Mouse (Mus musculus): Measurements from ENCODE around the gene Nfkbiz. TPM values are rescaled to one million over a fixed set of nuclear protein-coding genes. Genes with fewer than 3 reads are reported as not detected.
"Not testable (repeated sequence)": the region's sequence is repeated elsewhere in the genome, so short reads cannot be mapped to it uniquely, and the experiment has no call there.

Nfkbiz gene
- polyA plus RNA-seq, 1 experiment from 2014 or later: 3.1 TPM

GRCm38 (mm10) chr16:55843919-55844318 lies 5.2 kb upstream of the Nfkbiz start:
- ATAC-seq (ENCODE audit: insufficient number of reproducible peaks, insufficient read depth, low FRiP score, low read depth): no peak
- Histone ChIP-seq H3K4me3 (ENCODE audit: control insufficient read depth in 1 of 2, insufficient read depth in 1 of 2, low read depth in 1 of 2, low read length in 2 of 2) (no peak overlapping the region), H3K9ac (ENCODE audit: low read length) (no peak overlapping the region), H3K4me2 (ENCODE audit: low read length) (no peak overlapping the region), H3K27me3 (ENCODE audit: control insufficient read depth, insufficient read depth, low read length) (no peaks in the 10 kb centered on the region), H3K27ac (replicated peaks in 1 of 2; ENCODE audit: control insufficient read depth in 1 of 2, insufficient read depth in 1 of 2, low read depth in 2 of 2, low read length in 2 of 2) (no peak overlapping the region), H3K36me3 (ENCODE audit: control insufficient read depth, insufficient read depth, low read length) (0 out of 2 replicates have a peak, but pooled peaks cover 5% of the 10 kb centered on the region), H3K9me3 (ENCODE audit: control insufficient read depth, low read length) (no peaks in the 10 kb centered on the region), H3K4me1 (ENCODE audit: control insufficient read depth in 2 of 2, insufficient read depth in 2 of 2, low read length in 2 of 2) (no peaks in the 10 kb centered on the region; a peak in 1 of 4 replicates)
- 89% methylated on average over 12 of the region's 12 CpGs for WGBS

GRCm38 (mm10) chr16:55843134-55843533 lies 4.4 kb upstream of the Nfkbiz start:
- no peak overlapping the region for H3K9ac ChIP-seq (ENCODE audit: low read length)
- no peaks in the 10 kb centered on the region for H3K9me3 ChIP-seq (ENCODE audit: control insufficient read depth, low read length)
- 83% methylated on average over 5 of the region's 5 CpGs for whole genome bisulfite sequencing
- no peak for ATAC-seq (ENCODE audit: insufficient number of reproducible peaks, insufficient read depth, low FRiP score, low read depth)
- no peak overlapping the region for H3K27ac ChIP-seq (replicated peaks in 1 of 2; ENCODE audit: control insufficient read depth in 1 of 2, insufficient read depth in 1 of 2, low read depth in 2 of 2, low read length in 2 of 2)
- H3K4me1 ChIP-seq (ENCODE audit: control insufficient read depth in 2 of 2, insufficient read depth in 2 of 2, low read length in 2 of 2): peaks cover 0 to under 1% of the 10 kb centered on the region in 2 experiments; a peak in 2 of 4 replicates
- H3K36me3 ChIP-seq (ENCODE audit: control insufficient read depth, insufficient read depth, low read length): 0 out of 2 replicates have a peak, but pooled peaks cover 5% of the 10 kb centered on the region
- no peak overlapping the region for H3K4me2 ChIP-seq (ENCODE audit: low read length)
- H3K27me3 ChIP-seq (ENCODE audit: control insufficient read depth, insufficient read depth, low read length): no peaks in the 10 kb centered on the region
- H3K4me3 ChIP-seq (ENCODE audit: control insufficient read depth in 1 of 2, insufficient read depth in 1 of 2, low read depth in 1 of 2, low read length in 2 of 2): no peak overlapping the region

GRCm38 (mm10) chr16:55841506-55841905 lies 2.8 kb upstream of the Nfkbiz start:
- Histone ChIP-seq H3K36me3 (ENCODE audit: control insufficient read depth, insufficient read depth, low read length) (0 out of 2 replicates have a peak, but pooled peaks cover 5% of the 10 kb centered on the region), H3K4me2 (ENCODE audit: low read length) (no peak overlapping the region), H3K27me3 (ENCODE audit: control insufficient read depth, insufficient read depth, low read length) (no peaks in the 10 kb centered on the region), H3K27ac (replicated peaks in 1 of 2; ENCODE audit: control insufficient read depth in 1 of 2, insufficient read depth in 1 of 2, low read depth in 2 of 2, low read length in 2 of 2) (no peak overlapping the region), H3K4me3 (ENCODE audit: control insufficient read depth in 1 of 2, insufficient read depth in 1 of 2, low read depth in 1 of 2, low read length in 2 of 2) (no peak overlapping the region), H3K4me1 (ENCODE audit: control insufficient read depth in 2 of 2, insufficient read depth in 2 of 2, low read length in 2 of 2) (peaks cover 2 to 3% of the 10 kb centered on the region in 2 experiments; a peak in 3 of 4 replicates), H3K9me3 (ENCODE audit: control insufficient read depth, low read length) (no peaks in the 10 kb centered on the region), H3K9ac (ENCODE audit: low read length) (no peak overlapping the region)
- no peak for ATAC-seq (ENCODE audit: insufficient number of reproducible peaks, insufficient read depth, low FRiP score, low read depth)
- WGBS: 87% methylated on average over 6 of the region's 6 CpGs

DNA sequence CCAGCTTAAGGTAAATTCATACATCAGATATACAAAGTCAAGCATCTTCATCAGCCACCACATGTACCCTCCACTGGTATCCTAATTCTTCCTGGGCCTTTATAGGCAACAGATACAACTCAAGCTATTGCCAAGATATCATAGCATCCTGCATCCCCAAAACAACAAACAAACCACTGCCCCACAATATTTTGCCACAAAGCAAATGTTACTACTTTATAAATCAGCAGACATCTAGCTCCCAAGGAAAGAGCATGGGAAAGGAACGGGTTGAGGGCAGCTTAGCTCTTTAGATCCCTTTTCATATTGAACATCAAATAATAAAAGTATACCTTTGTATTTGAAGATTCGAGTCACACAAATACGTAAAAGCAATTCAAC lies 580 bp downstream of the Nfkbiz start:
- peak overlapping the region; percentile 78 for H3K9ac ChIP-seq (ENCODE audit: low read length)
- peak overlapping the region; percentile 90 to 95; a peak in 3 of 4 replicates for H3K27ac ChIP-seq (replicated peaks in 1 of 2; ENCODE audit: control insufficient read depth in 1 of 2, insufficient read depth in 1 of 2, low read depth in 2 of 2, low read length in 2 of 2)
- H3K4me2 ChIP-seq (ENCODE audit: low read length): peak overlapping the region; percentile 81
- WGBS: 12% methylated on average over 3 of the region's 3 CpGs
- no peaks in the 10 kb centered on the region for H3K27me3 ChIP-seq (ENCODE audit: control insufficient read depth, insufficient read depth, low read length)
- H3K9me3 ChIP-seq (ENCODE audit: control insufficient read depth, low read length): no peaks in the 10 kb centered on the region
- no peak for ATAC-seq (ENCODE audit: insufficient number of reproducible peaks, insufficient read depth, low FRiP score, low read depth)
- peaks cover 2 to 3% of the 10 kb centered on the region in 2 experiments; a peak in 3 of 4 replicates for H3K4me1 ChIP-seq (ENCODE audit: control insufficient read depth in 2 of 2, insufficient read depth in 2 of 2, low read length in 2 of 2)
- H3K36me3 ChIP-seq (ENCODE audit: control insufficient read depth, insufficient read depth, low read length): no peaks in the 10 kb centered on the region
- peak overlapping the region; percentile 53 to 75 for H3K4me3 ChIP-seq (ENCODE audit: control insufficient read depth in 1 of 2, insufficient read depth in 1 of 2, low read depth in 1 of 2, low read length in 2 of 2)

GRCm38 (mm10) chr16:55837653-55838052 lies 1.0 kb downstream of the Nfkbiz start:
- not testable (repeated sequence) for H3K27ac ChIP-seq (replicated peaks in 1 of 2; ENCODE audit: control insufficient read depth in 1 of 2, insufficient read depth in 1 of 2, low read depth in 2 of 2, low read length in 2 of 2); H3K9me3 ChIP-seq (ENCODE audit: control insufficient read depth, low read length); ATAC-seq (ENCODE audit: insufficient number of reproducible peaks, insufficient read depth, low FRiP score, low read depth); H3K36me3 ChIP-seq (ENCODE audit: control insufficient read depth, insufficient read depth, low read length); H3K4me1 ChIP-seq (ENCODE audit: control insufficient read depth in 2 of 2, insufficient read depth in 2 of 2, low read length in 2 of 2); H3K27me3 ChIP-seq (ENCODE audit: control insufficient read depth, insufficient read depth, low read length); H3K9ac ChIP-seq (ENCODE audit: low read length); H3K4me3 ChIP-seq (ENCODE audit: control insufficient read depth in 1 of 2, insufficient read depth in 1 of 2, low read depth in 1 of 2, low read length in 2 of 2)
- WGBS: 90% methylated on average over 8 of the region's 8 CpGs
- H3K4me2 ChIP-seq (ENCODE audit: low read length): peak overlapping the region; percentile 81

DNA sequence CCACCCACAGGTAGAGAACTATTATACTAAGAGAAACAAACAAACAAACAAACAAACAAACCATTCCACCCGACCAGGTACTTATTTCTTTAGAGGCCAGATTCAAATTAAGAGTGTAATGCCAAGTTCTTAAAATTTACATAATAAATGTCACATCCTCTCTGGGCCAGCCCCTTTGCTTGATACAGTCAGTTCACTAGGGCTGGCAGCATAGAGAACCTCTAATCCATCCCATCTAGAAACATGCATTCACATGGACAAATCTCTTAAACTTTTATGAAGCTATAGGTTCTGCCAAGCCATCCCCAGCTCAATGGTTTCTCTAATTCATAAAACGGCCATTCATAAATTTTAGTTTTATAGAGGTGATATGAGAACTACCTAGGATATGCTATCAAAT lies 1.5 kb downstream of the Nfkbiz start:
- Histone ChIP-seq H3K4me1 (ENCODE audit: control insufficient read depth in 2 of 2, insufficient read depth in 2 of 2, low read length in 2 of 2) (peaks cover 2 to 3% of the 10 kb centered on the region in 2 experiments; a peak in 3 of 4 replicates), H3K4me2 (ENCODE audit: low read length) (no peak overlapping the region), H3K27me3 (ENCODE audit: control insufficient read depth, insufficient read depth, low read length) (no peaks in the 10 kb centered on the region), H3K9ac (ENCODE audit: low read length) (no peak overlapping the region), H3K27ac (replicated peaks in 1 of 2; ENCODE audit: control insufficient read depth in 1 of 2, insufficient read depth in 1 of 2, low read depth in 2 of 2, low read length in 2 of 2) (no peak overlapping the region), H3K36me3 (ENCODE audit: control insufficient read depth, insufficient read depth, low read length) (no peaks in the 10 kb centered on the region), H3K4me3 (ENCODE audit: control insufficient read depth in 1 of 2, insufficient read depth in 1 of 2, low read depth in 1 of 2, low read length in 2 of 2) (no peak overlapping the region), H3K9me3 (ENCODE audit: control insufficient read depth, low read length) (no peaks in the 10 kb centered on the region)
- WGBS: 86% methylated on average over 2 of the region's 2 CpGs
- no peak for ATAC-seq (ENCODE audit: insufficient number of reproducible peaks, insufficient read depth, low FRiP score, low read depth)

DNA sequence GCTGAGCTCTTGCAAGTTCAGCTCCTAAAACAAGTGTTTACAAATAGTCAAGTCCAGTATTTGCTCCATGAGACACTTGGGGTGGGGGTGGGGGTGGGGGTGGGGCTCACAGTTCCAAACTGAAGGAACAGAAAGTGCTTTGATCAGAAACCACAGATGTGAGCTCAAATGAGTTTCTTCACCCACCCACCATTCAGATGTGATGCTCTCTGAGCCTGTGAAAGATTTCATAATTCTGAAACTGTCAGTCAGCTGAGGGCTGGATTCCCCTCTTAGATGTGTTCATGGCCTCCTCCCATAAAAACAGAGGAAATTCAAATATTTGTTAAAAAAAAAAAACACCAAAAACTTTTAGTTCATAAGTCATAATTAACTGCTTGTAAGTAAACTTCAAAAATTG lies 2.9 kb downstream of the Nfkbiz start:
- Histone ChIP-seq H3K27ac (replicated peaks in 1 of 2; ENCODE audit: control insufficient read depth in 1 of 2, insufficient read depth in 1 of 2, low read depth in 2 of 2, low read length in 2 of 2) (no peak overlapping the region), H3K4me2 (ENCODE audit: low read length) (no peak overlapping the region), H3K9ac (ENCODE audit: low read length) (no peak overlapping the region), H3K27me3 (ENCODE audit: control insufficient read depth, insufficient read depth, low read length) (no peaks in the 10 kb centered on the region), H3K4me3 (ENCODE audit: control insufficient read depth in 1 of 2, insufficient read depth in 1 of 2, low read depth in 1 of 2, low read length in 2 of 2) (no peak overlapping the region), H3K36me3 (ENCODE audit: control insufficient read depth, insufficient read depth, low read length) (no peaks in the 10 kb centered on the region), H3K9me3 (ENCODE audit: control insufficient read depth, low read length) (no peaks in the 10 kb centered on the region), H3K4me1 (ENCODE audit: control insufficient read depth in 2 of 2, insufficient read depth in 2 of 2, low read length in 2 of 2) (peaks cover 2 to 3% of the 10 kb centered on the region in 2 experiments; a peak in 3 of 4 replicates)
- no peak for ATAC-seq (ENCODE audit: insufficient number of reproducible peaks, insufficient read depth, low FRiP score, low read depth)

DNA sequence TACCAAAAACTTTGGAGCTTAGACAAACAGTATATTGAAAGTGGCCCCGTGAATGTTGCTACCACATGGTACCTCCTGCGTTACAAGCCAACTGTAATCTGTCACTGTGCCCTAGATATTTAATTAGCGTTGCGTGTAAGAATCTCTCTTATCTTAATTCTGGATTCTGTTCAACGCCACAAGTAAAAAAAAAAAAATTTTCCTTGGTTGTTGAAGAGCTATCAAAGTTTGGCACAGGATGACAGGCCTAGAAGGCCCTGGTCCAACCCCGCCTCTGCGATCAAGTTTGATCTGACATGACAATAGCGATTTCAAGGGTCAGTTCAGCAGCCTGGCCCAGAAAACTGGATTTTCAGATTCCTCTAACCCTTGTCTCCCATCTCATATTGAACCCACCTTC lies 6.1 kb downstream of the Nfkbiz start:
- WGBS: 81% methylated on average over 8 of the region's 8 CpGs
- Histone ChIP-seq H3K36me3 (ENCODE audit: control insufficient read depth, insufficient read depth, low read length) (no peaks in the 10 kb centered on the region), H3K4me2 (ENCODE audit: low read length) (no peak overlapping the region), H3K27me3 (ENCODE audit: control insufficient read depth, insufficient read depth, low read length) (no peaks in the 10 kb centered on the region), H3K9ac (ENCODE audit: low read length) (no peak overlapping the region), H3K4me3 (ENCODE audit: control insufficient read depth in 1 of 2, insufficient read depth in 1 of 2, low read depth in 1 of 2, low read length in 2 of 2) (no peak overlapping the region), H3K4me1 (ENCODE audit: control insufficient read depth in 2 of 2, insufficient read depth in 2 of 2, low read length in 2 of 2) (peaks cover 0 to under 1% of the 10 kb centered on the region in 2 experiments; a peak in 1 of 4 replicates), H3K27ac (replicated peaks in 1 of 2; ENCODE audit: control insufficient read depth in 1 of 2, insufficient read depth in 1 of 2, low read depth in 2 of 2, low read length in 2 of 2) (no peak overlapping the region), H3K9me3 (ENCODE audit: control insufficient read depth, low read length) (no peaks in the 10 kb centered on the region)
- no peak for ATAC-seq (ENCODE audit: insufficient number of reproducible peaks, insufficient read depth, low FRiP score, low read depth)

Data from heart, embryonic 14.5 days (tissue).